Mouse (Mus musculus) right cerebral cortex, postnatal 14 days (tissue): Measurements from ENCODE around the gene Clock.

Source experiments
- DNase-seq: peaks from one replicate; pipeline ENCODE4 v3.0.0; 2022

The Clock gene

DNA sequence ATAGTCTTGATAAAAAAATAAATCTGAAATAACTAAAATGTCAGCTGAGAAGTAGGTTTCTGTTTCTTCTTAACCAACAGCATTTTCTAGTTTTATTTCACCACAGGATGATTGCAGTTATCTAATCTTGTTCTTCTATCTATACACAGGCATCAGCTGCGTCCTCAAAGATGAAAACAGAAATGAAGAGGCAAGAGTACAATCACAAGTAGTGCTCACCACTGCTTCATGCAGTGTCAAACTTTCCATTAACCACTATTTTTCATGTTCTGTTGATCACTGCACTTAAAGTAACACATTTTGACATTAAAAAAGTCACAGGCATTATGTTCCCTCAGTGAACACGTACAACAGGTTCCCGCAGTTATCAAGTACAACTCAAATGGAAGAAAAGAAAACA lies 53.6 kb downstream of the Clock start:
- DNase-seq = no peak

DNA sequence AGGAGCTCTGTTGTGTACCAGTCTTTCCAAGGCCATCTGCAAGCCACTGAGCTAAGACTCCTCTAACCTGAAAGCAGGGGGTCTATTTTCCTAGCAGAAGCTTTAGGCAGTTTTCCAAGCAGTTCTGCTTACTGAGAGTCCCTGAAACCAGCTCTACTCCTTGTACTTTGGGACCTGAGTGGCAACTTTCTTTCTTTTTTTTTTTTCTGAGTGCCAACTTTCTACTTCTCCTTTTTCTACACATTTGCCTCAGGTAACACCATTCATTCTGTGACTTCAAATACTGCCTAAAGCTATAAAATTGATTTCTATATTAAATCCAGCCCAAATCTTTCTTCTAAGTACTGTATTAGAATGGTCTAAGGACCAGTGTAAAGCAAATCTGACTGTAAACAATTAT lies 58.1 kb downstream of the Clock start:
- DNase-seq = no peak

DNA sequence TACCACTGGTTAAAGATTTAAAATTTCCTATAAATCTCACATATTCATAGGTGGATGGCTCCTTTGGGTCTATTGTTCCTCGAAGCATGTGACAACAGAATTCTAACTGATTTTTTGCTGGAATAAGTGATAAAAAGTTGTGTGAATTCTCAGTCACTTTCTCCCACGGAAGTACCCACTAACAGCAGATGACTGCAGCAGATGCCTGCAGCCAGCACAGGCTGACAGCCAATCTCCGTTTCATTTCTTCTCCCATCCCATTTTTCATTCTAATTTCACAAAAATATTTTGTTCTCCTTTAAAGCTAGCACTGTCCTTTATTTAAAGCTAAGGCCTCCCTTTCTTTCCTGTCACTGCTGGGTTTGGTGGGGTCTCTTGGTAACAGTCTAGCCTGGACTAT lies 59.2 kb downstream of the Clock start:
- no peak for DNase-seq

DNA sequence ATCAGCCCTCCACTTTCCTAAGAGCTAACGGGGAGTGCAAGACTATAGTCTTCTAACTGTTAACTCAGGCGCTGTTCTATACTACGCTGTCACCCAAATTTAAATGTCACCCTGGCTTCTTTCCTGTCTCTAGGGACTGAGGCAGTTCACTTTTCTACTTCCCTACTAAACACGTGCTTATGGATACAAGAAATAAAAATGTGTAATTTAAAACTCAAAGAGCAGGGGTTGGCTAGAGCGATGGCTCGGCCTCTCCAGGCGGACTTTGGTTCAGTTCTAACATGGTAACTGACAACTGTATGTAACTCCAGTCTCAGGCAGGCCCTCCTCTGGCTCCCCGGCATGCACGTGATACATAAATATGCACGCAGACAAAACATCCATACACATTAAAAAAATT lies 60.2 kb downstream of the Clock start:
- DNase-seq = no peak

DNA sequence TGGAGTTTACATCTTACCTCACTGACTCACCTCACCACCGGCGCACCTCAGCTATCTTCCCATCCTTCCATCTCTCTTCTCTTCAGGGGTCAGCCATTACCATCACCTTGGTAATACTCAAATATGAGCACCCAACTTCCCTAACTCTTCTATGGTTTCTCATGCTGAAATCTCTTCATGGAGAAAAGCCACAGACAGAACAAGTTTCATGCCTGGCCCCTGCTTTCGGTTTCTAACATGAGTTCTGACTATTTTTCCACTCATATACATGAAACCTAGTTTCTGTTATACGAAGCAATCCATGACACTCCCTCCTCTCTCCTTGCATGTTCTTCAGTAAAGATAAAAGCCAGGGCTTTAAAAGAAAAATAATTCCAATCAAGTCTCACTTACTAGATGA lies 60.7 kb downstream of the Clock start:
- DNase-seq = no peak

DNA sequence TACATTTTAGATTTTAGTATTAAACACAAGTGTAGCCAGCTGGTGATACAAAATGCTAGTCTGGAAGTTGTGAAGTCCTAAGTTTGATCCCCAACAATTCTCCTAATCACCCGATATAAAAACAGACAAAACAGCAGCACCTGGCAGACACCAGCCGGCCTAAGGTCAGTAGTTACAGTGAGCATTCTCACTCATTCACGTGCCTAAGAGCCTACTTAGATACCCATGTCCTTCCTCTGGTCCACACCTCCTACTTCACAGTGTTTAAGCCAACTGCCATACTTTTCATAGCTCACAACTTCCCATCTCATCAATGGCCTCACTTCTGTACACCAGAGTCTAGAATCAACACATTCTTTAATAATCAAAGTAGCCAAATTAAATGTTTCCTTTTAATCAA lies 61.3 kb downstream of the Clock start:
- DNase-seq = no peak

DNA sequence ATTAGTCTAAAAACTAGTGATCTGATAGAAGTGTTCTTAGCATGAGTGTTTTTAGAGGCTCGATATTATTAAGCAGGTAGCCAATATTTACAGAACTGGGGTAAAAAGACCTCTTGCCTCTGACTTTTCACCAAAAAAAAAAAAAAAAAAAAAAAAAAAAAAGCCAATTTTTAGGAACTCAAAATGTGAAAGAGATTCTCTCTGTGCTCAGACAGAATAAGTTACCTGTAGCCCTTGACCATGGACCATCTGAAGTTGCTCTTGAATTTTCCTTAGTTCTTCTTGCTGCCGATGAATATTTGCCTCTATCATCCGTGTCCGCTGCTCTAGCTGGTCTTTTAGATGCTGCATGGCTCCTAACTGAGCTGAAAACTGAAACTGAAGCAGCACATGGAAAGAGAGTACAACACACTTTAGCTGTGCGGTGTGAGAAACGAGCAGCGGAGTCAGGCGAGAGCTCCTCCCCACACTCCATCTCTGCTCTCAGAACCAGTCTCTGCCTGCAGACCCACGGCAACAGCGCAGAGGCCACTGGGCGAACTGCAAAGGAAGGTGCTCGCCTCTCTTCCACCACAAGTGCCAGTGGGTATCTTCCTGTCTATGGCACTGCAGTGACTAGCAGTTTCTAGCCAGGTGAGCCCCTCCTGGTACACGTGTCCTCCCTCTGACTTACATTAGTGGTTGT lies 73.3 kb downstream of the Clock start:
- DNase-seq = no peak

DNA sequence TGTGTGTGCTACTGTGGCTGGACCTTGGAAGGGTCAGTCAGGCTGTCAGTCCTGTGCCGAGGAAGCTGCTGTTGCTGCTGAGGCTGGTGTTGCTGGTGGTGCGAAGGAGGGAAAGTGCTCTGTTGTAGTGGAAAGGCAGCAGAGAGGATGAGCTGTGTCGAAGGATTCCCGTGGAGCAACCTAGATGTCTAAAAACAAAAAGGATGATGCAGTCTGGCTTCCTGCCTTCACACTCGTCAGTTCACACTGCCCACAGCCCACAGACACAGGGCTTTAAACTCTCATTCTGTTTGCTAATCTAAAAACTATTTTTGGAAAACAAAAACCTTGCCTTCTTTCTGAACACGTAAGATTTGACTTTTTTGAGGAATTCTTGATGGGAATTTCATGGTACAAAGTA lies 87.9 kb downstream of the Clock start:
- DNase-seq = no peak

DNA sequence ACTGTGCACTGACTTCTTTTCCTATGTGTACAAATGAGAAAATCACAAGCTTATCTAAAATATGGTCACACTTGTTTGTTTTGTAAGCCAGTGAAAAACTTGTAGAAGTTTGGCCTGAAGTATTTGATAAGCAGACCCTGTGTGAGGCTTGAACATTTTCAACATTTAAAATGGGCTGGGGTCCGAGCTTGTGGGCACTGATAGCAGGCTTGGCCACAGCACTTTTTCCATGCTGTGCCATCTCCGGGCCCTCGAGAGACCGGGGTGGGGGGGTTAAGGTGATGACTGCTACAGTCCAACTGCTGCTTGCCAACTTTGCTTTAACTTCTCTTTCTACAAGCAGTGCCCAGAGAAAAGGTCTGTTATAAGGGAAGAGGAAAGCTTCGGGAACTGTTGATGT lies 96.5 kb downstream of the Clock start:
- no peak for DNase-seq

DNA sequence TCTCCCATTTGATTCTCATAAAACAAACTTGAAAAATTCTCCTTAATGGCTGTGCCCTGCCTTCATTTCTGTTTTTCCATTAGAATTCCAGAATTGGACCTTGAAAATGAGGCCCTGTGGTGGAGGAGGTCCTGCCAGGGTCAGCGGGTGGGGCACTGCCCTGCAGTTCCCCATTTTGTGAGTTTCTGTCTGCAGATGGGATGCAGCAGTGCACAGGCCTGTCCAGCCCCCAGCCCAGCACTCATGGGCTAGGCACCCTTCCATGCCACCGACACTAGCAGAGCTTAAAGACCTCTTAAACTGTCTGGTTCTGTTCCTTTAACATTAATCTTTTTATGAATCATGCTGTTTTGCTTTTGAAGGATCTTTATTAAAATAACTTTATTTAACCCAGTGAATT lies 98.7 kb downstream of the Clock start:
- DNase-seq = no peak

DNA sequence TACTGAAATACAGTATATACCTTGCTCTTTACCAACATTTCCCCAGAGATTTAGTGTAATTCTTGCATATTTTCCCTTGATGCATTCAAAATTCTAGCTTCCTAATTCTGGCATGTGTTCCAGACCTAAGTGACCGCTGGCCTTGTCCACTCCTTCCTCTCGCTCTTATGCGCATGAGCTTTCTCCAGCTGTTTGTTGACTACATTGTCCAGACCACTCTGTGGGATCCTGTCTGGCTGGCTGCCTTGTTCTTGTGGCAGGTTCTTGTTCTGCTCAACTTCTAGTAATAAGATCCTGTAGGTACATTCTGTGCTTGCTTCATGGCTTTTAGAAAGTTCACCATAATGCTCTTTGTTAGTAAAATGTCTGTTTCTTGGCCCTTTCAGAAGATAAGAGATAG lies 101.4 kb downstream of the Clock start:
- no peak for DNase-seq

DNA sequence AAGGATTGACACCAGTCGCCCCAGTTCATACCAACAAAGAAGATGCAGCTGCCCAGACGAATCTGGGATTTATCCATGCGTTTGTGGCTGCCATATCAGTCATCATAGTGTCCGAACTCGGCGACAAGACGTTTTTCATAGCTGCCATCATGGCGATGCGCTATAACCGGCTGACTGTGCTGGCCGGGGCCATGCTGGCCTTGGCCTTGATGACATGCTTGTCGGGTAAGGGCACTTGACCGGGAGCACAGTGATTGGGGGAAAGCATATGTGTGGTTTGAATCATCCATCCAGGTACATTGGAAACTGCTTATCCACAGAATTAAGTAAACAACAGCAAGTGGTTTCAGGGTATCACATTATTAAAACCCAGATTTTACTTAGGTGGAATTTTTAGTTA lies 105.2 kb downstream of the Clock start:
- DNase-seq = no peak

DNA sequence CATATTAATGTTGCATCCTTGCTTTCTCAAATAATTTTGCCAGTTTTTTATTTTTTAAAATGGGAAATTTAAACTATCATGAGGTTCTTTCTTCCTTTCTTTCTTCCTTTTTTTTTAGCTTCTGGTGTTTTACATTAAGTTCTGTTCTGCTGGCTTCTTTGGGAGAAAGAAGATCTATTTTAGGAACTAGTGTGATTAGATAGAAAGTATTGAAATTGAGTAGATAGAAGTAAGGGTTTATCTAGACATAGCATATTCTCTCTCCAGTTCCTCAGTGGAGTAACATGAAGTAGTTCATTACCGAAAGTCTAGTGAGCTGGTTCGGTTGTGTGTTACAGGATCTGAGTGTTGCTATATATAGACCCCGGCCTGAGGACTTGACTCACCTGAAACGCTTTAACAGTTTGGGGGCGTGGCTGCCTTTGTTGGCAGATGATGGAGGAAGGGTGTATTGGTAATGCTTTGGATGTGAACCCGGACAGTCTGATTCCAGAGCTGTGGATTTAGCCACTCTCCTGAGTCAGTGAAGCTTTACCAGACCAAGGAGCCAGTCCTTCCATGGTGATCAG lies 110.1 kb downstream of the Clock start:
- no peak for DNase-seq

DNA sequence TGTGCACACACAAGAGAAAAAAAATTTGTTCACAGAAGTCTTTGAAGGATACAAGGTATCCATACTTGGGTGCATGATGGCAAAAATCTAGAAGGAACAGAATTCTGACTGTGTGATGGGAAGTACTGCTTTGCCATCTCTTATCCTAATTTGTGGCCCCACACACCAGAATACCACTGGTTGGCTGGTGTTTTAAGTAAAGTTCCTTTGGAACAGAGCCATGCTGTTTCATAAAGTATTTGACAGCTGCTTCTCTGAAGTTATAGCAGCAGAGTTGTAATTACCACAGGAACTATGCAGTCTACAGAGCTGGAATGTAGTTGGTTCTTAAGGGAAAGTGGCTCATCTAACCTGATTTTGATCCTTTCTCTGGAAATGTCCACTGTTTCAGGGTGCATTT lies 111.5 kb downstream of the Clock start:
- no peak for DNase-seq

DNA sequence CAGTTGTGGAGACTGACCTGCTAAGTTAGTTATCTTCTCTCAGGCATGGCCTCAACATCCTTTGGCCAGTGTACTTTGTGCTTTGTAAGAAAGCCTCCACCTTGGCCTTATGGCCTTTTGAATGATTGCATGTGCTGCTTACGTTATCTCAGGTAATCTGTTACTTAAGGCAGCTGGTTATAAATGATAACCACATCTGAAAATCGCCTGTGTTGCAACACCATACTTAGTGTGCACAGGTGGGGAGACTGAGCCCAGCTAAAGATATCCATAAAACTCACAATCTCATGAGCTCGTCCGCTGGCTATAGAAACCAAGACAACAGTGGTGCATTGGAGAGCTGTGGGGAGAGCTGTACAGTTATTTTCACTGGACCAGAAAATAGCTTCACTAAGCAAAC lies 114.0 kb downstream of the Clock start:
- no peak for DNase-seq

DNA sequence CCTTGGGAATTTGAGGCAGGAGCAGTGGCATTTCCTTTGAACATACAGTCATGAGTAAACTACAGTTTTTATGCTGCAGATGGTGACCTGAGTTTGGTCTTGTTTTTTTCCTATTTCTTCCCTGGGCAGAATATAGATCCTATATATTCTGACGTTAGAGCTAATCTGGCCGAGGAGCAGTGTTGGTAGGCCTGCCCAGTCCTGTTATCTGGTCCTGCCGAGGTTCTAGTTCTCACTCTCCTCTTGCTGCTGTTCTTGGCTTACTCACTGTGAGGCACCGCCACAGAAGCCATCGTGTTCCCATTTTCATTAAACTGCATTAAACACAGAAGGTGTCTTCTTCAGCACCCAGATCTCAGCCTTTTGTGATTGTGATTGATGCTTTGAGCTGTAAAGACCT lies 116.7 kb downstream of the Clock start:
- DNase-seq = no peak

DNA sequence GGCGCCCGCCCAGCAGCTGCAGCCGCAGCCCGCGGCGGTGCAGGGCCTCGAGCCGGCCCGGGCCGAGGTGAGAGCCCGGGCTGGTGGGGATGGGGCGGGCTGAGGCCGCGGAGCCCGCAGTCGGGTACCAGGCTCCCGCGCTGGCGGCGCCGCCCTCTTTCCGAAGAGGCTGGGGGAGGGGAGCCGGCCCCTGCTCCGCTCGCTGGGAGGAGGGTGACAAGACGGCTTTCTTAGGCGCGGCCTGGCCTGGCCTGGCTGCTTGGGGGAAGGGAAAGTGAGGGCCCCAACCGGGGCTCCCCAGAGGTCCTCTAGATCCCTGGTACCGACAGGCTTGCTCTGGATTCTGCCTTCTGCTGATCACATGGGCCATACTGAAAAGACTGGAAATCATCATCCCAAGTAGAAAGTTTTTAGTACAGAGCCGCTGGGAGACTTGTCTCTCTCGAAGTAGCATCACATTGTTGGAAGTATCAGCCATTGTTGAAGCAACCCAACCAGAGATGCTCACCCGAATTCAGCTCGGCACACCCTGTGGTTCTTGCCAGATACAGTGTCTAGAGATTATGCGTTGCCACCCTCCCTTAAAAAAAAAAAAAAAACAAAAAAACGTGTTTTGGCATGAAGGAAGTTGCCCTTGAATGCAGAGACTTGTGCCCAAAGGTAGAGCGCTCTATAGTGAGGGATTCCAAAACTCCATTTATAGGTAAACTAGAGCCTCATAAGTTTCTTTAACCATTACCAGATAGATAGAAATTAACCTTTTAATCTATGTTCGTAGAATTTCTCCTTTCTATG lies 120.1 kb downstream of the Clock start:
- DNase-seq = peak; percentile 60

DNA sequence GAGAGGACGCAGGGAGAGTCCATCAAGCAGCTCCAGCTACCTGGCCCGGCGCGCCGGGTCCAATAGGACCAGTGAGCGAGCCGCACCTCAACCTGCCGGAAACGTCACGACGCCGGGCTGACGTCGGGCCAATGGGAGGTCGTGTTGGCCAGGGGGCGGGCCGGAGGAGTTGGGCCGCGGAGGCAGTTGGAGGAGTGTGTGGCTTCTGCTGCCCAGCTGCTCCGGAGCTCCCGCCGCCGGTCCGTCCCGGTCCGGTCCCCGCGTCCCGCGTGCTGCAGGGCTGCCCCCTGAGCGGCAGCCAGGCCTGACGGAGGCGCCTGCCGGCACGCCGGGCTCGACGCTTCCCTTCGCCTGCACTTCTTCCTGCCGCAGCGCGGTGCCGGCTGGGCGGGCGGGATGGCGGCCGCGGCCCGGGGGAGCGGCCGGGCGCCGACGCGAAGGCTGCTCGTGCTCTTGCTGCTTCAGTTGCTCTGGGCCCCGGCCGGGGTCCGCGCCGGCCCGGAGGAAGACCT lies 120.8 kb downstream of the Clock start, which contains the start of gene Tmem165:
TSS of gene Tmem165 (plus strand) at position 131 of the 512 bp plus-strand sequence.
- DNase-seq = peak; percentile 93

DNA sequence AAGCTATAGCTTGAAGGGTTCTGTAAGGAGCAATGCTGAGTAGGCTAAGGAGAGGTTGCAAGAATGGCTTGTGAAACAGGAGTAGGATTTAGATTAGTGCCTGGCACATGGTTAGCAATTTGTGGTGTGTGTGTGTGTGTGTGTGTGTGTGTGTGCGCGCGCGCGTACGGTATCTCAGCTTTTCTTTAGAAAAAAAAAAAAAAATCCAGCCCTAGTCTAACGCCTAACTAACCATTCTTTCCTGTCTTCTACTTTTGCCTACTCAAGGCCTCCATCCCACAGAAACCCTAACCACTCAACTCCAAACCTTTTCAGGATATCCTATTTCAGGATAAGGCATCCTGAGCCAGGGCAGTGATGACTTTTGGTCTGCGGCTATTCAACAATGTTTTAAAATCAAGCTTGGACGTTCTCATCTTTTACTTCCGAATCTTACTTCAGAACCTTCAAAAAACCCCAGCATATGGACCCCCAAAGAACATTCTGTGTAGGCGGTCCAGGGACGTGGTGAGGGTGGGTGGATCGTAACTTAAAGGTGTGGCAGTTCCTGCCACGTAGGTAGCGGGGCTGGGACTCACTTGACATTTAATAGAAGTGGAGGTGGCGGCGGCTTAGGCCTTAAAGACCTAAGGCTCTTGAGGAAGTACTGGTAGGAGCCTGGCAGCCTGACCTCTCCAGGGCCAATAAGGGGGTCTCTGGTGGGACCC lies 121.4 kb downstream of the Clock start:
- no peak for DNase-seq

DNA sequence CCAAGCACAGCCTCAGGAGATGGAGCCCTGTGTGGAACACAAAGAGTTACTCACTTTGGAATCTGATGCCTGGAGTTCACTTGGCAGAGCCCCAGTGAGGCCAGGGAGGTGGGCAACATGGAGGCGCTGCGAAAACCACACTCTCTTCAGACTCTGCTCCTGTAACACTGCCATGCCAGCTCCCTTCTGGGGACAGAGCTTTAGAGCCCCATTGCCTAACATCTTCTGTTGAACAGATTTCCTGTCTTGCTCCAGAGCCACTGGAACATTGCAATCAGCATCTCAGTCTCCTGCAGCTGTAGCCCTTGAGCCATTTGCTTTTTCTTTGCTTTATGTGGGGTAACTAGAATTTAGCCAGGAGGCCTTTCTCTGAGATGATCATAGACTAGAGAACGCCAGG lies 122.3 kb downstream of the Clock start:
- no peak for DNase-seq

DNA sequence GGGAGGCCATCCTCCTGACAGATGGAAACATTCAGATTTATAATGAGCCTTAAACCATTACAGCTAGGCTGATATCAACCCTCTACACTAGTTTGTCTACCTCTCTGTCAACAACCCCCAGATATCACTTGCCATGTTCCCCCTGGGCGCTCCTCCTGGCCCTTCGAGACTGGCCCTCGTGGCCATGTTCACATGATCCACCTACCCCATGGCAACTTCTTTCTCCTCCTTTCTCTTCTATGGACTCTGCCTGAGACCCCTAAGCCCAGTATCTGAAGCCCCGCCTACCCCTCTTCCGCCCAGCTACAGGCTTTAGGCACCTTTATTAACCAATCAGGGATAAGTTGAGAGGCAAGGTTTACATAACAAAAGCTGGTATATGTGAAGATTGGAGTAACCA lies 124.8 kb downstream of the Clock start:
- no peak for DNase-seq

DNA sequence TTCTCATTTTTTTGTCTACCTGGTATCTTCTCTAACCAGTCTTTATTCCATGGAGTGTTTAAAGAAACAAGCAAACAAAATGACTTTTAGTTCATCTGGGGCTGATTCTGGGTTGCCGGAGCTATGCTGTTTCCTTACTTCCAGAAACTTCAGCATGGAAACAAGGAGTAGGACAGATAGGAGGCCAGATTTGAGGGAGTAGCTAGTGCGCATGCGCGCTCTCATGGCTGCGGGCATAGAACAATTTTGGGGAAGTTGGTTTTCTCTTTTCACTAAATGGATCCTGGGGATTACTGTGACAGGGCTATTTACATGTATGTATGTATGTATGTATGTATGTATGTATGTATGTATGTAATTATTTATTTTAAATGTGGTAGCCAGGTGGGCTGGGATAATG lies 125.4 kb downstream of the Clock start:
- DNase-seq = no peak

DNA sequence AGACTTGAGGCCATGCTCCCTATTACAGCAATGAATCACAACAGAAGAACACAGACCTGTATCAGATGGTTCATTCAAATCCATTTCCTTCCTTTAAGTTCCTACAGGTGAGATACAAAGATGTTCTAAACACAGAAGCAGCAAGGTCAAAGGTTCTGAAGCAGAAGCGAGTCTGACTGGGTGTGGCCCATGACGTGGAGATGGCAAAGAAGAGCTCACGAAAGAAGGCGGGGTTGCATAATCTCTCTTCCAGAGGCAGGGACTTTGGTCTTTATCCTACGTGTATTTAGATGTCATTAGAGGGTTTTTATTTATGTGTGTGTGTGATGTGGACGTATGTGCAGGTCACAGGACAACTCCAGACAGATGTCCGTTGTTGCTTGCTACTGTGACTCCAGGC lies 126.9 kb downstream of the Clock start:
- no peak for DNase-seq

DNA sequence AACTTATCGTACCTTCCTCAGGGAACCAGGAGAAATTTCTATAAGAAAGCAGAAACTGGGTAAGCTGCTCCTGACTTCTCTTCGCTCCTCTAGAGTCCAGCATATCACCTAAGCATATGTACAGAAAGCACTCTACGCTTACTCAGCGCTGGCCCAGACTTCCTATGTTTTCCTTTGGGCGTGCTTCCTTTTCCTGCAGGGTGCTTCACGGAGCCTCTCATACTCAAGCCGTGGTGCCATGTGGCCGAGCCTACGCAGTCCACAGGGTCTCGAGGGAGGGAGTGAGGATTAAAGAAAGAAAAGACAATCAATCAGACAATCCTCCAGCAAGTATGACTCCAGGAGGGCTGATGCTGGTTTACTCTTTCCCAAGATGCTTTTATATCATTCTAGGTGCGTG lies 127.8 kb downstream of the Clock start:
- DNase-seq = no peak
